Mouse (Mus musculus) forebrain, postnatal 0 days (tissue): ENCODE data around the gene Gch1. TPM values are rescaled to one million over a fixed set of nuclear protein-coding genes. Genes with fewer than 3 reads are reported as not detected.

Source experiments
- ATAC-seq: fragments of 200-750 bp; cut with Nextera tagmentation; 2 replicates; pipeline ENCODE4 v1.8.0; 2017; ENCODE audit warnings: mild to moderate bottlenecking, moderate library complexity
- DNase-seq: peaks from one replicate; pipeline ENCODE4 v3.0.0-alpha.2; 2015
- H3K27ac ChIP-seq: fragments of 300-500 bp; sonication (generic); 2 replicates; pipeline ENCODE4 v1.5.1; 2014; ENCODE audit warnings: low read depth, mild to moderate bottlenecking, antibody characterized with exemption, low read length, moderate library complexity, mixed read lengths
- H3K27me3 ChIP-seq: fragments of 300-500 bp; sonication (generic); 2 replicates; pipeline ENCODE4 v1.6.1; 2014; ENCODE audit warnings: mild to moderate bottlenecking, low read length, mixed read lengths; ENCODE audit not compliant: insufficient read depth
- H3K36me3 ChIP-seq: fragments of 300-500 bp; sonication (generic); 2 replicates; pipeline ENCODE4 v1.6.1; 2014; ENCODE audit warnings: mild to moderate bottlenecking, moderate library complexity; ENCODE audit not compliant: insufficient read depth
- H3K4me1 ChIP-seq: fragments of 300-500 bp; sonication (generic); 2 replicates; pipeline ENCODE4 v1.6.1; 2014; ENCODE audit warnings: antibody characterized with exemption; ENCODE audit not compliant: insufficient read depth
- H3K4me2 ChIP-seq: fragments of 300-500 bp; sonication (generic); 2 replicates; pipeline ENCODE4 v1.6.1; 2014; ENCODE audit warnings: low read depth, mild to moderate bottlenecking, moderate library complexity
- H3K4me3 ChIP-seq: fragments of 300-500 bp; sonication (generic); 2 replicates; pipeline ENCODE4 v1.5.1; 2014; ENCODE audit warnings: low read depth, low read length, mixed read lengths
- H3K9ac ChIP-seq: fragments of 300-500 bp; sonication (generic); 2 replicates; pipeline ENCODE4 v1.6.1; 2014; ENCODE audit warnings: mild to moderate bottlenecking
- H3K9me3 ChIP-seq: fragments of 300-500 bp; sonication (generic); 2 replicates; pipeline ENCODE4 v1.6.1; 2016; ENCODE audit warnings: low read length
- CTCF ChIP-seq: sonication (generic); IDR thresholded peaks from 2 replicates; pipeline ENCODE4 v1.5.1; 2016; ENCODE audit warnings: antibody characterized with exemption, control low read depth, low read depth
- WGBS: fragments of 180-500 bp; shearing (Covaris S2); extraction: QIAGEN DNeasy Blood & Tissue Kit; methylation state at CpG from one replicate; pipeline ENCODE4 v1.1.7; 2014; 5-methylcytosine and 5-hydroxymethylcytosine counted together
- polyA plus RNA-seq: library from polyadenylated mRNA; unstranded; fragments of >200 nt; fragmentation: Nextera tagmentation; extraction: Ambion mirVana; gene quantifications from 2 replicates; pipeline ENCODE4 v1.2.1, GENCODE M21; 2015
- total RNA-seq: library from RNA; depleted of rRNA; stranded (reverse); fragments of >200 nt; gene quantifications from 2 replicates; pipeline ENCODE4 v1.2.3, GENCODE M21; 2014

Gene Gch1
- total and polyA plus RNA-seq, 2 experiments from 2014 or later: 1.7 to 3.8 TPM

DNA sequence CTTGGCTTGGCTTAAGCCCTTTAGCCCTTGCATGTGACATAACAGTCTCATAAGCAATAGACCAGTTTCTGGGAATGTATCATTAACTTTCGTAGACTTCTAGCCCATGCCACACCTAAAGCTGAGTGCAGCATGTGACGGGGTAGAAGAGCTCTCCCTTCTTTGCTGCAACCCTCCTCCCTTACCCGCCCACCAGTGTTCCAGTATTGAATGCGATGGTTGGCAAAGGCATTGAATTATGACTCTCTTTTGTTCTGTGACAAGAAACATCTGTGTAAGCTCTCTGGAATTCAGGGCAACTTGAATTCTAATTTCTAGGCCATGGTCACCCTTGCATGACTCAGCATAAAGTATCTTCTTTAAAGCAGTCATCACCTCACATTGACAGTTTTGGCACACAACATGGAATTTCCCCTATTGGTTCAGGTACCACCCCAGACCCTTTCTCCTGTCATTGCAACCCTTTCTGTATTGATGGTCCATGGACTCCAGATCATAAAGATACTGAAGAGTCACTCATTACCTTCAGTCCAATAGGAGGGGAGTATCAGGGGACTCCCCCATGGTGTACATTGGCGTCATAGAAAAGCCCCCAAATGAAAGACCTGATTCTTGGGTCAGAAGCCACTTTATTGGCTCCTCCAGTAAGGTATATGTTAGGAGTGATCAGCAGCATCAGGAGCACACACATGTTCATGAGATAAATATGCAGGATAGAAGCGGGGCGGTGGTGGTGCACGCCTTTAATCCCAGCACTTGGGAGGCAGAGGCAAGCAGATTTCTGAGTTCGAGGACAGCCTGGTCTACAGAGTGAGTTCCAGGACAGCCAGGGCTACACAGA is 29.8 kb upstream of the Gch1 start:
- Histone ChIP-seq H3K9ac (no peak overlapping the region), H3K36me3 (no peaks in the 10 kb centered on the region), H3K27me3 (no peaks in the 10 kb centered on the region), H3K4me2 (no peak overlapping the region), H3K9me3 (no peaks in the 10 kb centered on the region), H3K27ac (no peak overlapping the region), H3K4me1 (no peaks in the 10 kb centered on the region), H3K4me3 (no peak overlapping the region)
- ATAC-seq: no peak
- no peak for DNase-seq
- WGBS: 87% methylated on average over 9 of the region's 9 CpGs
- no peak for TF ChIP-seq CTCF

- Histone ChIP-seq H3K4me2 (no peak overlapping the region), H3K9ac (no peak overlapping the region), H3K9me3 (no peaks in the 10 kb centered on the region), H3K27ac (no peak overlapping the region), H3K36me3 (no peaks in the 10 kb centered on the region), H3K27me3 (no peaks in the 10 kb centered on the region), H3K4me3 (no peak overlapping the region), H3K4me1 (no peaks in the 10 kb centered on the region)
- no peak for ATAC-seq
- no peak for DNase-seq
- 96% methylated on average over 2 of the region's 2 CpGs for WGBS
- TF ChIP-seq CTCF: no peak
These were observed 27.3 kb upstream of the Gch1 start for GRCm38 (mm10) chr14:47216541-47216940.

DNA sequence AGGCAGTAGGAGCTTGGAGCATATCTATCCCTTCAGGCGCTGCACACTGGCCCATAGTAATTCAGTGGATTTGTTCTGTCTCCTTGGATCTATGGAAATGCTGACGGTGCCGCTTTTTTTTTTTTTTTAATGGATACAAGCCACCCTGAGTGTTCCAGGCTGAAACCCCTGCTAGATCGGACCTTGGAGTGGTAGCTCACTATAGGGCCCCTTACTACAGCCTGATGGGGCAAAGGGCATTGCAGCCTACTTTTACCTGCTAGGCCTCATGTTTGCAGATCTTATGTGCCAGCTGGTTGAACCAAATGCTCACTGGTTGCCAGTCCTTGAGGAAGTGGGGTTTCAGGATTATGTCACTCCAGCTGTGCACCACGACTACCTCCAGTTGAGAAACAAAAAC is 25.2 kb upstream of the Gch1 start:
- DNase-seq (no peak), ATAC-seq (no peak)
- Histone ChIP-seq H3K36me3 (no peaks in the 10 kb centered on the region), H3K27me3 (no peaks in the 10 kb centered on the region), H3K4me2 (no peak overlapping the region), H3K27ac (no peak overlapping the region), H3K9me3 (no peaks in the 10 kb centered on the region), H3K4me3 (no peak overlapping the region), H3K9ac (no peak overlapping the region), H3K4me1 (no peaks in the 10 kb centered on the region)
- 82% methylated on average over 5 of the region's 5 CpGs for WGBS
- no peak for TF ChIP-seq CTCF

DNA sequence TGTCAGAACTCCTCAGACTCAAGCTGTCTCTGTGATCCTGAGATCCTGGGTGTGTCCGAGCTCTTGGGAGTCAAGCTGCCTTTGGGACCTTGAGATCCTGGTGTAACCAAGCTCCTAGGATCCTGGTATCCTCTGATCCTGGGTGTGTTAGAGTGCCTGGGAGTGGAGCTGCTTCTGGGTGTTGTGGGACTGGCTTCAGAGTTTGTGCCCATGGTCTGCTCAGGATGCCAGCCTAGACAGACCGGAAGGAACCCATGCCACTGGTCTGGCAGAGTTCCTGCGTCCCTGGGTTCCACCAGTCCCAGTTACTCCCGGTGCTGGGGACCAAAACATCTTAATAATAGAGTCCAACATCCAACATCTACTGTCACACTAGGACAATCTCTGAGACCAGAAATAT is 24.1 kb upstream of the Gch1 start:
- ATAC-seq (no peak), DNase-seq (no peak)
- Histone ChIP-seq H3K27ac (no peak overlapping the region), H3K4me3 (no peak overlapping the region), H3K36me3 (no peaks in the 10 kb centered on the region), H3K4me2 (no peak overlapping the region), H3K27me3 (no peaks in the 10 kb centered on the region), H3K4me1 (no peaks in the 10 kb centered on the region), H3K9ac (no peak overlapping the region), H3K9me3 (no peaks in the 10 kb centered on the region)
- TF ChIP-seq CTCF: no peak
- WGBS: 86% methylated on average over 4 of the region's 4 CpGs

GRCm38 (mm10) chr14:47209669-47210164 is 20.5 kb upstream of the Gch1 start:
- H3K27ac ChIP-seq: no peak overlapping the region
- DNase-seq (no peak), ATAC-seq (no peak)
- no peak overlapping the region for H3K4me3 ChIP-seq
- no peak for TF ChIP-seq CTCF
- no peaks in the 10 kb centered on the region for H3K9me3 ChIP-seq
- WGBS: 73% methylated on average over 4 of the region's 4 CpGs
- no peaks in the 10 kb centered on the region for H3K4me1 ChIP-seq
- no peak overlapping the region for H3K4me2 ChIP-seq
- no peaks in the 10 kb centered on the region for H3K27me3 ChIP-seq
- no peak overlapping the region for H3K9ac ChIP-seq
- no peaks in the 10 kb centered on the region for H3K36me3 ChIP-seq

- H3K9ac ChIP-seq: no peak overlapping the region
- H3K9me3 ChIP-seq: no peaks in the 10 kb centered on the region
- 93% methylated on average over 12 of the region's 12 CpGs for WGBS
- H3K4me3 ChIP-seq: no peak overlapping the region
- TF ChIP-seq CTCF: no peak
- H3K4me1 ChIP-seq: no peaks in the 10 kb centered on the region
- DNase-seq (no peak), ATAC-seq (no peak)
- no peaks in the 10 kb centered on the region for H3K36me3 ChIP-seq
- H3K27me3 ChIP-seq: no peaks in the 10 kb centered on the region
- H3K4me2 ChIP-seq: no peak overlapping the region
- no peak overlapping the region for H3K27ac ChIP-seq
These were observed 19.6 kb upstream of the Gch1 start for GRCm38 (mm10) chr14:47208564-47209493.

DNA sequence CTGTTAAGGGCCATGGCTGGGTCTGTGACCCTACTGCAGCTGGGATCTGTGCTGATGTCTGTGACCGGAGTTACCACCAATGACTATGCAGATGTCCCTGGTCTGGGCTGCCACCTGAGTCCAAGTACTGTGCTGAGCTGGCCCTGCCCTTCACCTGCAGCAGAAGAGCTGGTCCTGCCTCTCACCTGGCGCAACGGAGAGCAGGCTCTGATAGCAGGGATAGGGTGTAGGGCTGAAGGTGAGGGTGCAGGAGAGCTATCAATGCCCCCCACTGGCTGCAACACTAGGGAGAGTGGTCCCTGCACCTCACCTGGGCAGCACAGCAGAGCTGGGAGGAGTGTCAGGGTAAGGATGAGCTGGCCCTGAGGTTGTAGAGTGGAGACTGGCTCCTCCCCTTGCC is 17.4 kb upstream of the Gch1 start:
- Histone ChIP-seq H3K27ac (no peak overlapping the region), H3K27me3 (no peaks in the 10 kb centered on the region), H3K4me3 (no peak overlapping the region), H3K4me2 (no peak overlapping the region), H3K36me3 (no peaks in the 10 kb centered on the region), H3K9ac (no peak overlapping the region), H3K9me3 (no peaks in the 10 kb centered on the region), H3K4me1 (no peaks in the 10 kb centered on the region)
- ATAC-seq (no peak), DNase-seq (no peak)
- 97% methylated on average over 3 of the region's 3 CpGs for WGBS
- TF ChIP-seq CTCF: no peak
